Mouse (Mus musculus): ENCODE measurements around the gene Utf1. TPM values are rescaled to one million over a fixed set of nuclear protein-coding genes. Genes with fewer than 3 reads are reported as not detected.
A peak's percentile ranks its signal among the peaks of the same experiment; 100 is the strongest.

Gene Utf1
- polyA plus RNA-seq, 1 experiment: 244 TPM

DNA sequence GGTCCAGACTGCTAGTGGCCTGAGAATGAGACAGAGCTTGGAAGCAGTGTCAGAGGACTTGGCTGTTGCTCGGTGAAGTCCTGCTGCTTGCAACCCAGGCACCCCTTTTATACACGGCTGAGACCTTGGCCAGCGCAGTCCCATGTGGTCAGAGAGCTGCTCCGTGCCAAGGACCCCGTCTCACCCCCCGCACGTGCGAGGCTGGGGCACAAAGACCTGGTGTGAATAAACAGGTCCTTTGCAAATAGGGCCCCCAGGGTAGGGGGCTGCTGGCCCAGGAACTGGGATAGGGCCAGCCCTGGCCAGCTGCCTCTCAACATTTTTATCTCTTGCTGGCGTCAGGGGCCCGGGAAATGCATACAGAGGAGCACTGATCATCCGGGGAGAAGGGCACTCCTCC is 14.4 kb downstream of the Utf1 start:
- H3K9ac ChIP-seq (ENCODE audit: low read depth, poor library complexity, severe bottlenecking): no peak overlapping the region
- H3K36me3 ChIP-seq (ENCODE audit: control insufficient read depth, insufficient read depth, low read length, poor library complexity, severe bottlenecking): no peaks in the 10 kb centered on the region; the same call in 1 of the 2 replicates
- H3K27me3 ChIP-seq (ENCODE audit: control insufficient read depth, insufficient read depth, low read length, poor library complexity, severe bottlenecking): no peaks in the 10 kb centered on the region

DNA sequence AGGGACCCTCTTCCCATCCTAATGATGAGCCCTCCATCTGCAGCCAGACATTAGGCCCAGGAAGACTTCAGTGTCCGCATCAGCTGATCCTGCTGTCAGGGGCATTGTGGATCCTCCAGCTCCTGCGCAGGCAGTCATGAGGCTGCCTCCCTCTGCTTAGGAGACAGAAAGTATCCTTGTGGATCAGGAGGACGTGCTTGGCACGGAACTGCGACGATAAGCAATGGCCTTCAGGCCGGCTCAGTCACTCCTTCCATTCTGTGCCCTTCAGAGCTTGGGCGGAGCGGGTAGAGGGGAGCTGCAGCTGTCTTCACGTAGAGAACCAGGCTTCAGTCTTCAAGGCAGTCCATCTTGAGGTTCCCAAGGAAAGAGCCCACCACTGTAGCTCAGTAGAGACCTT is 17.6 kb downstream of the Utf1 start:
- H3K27me3 ChIP-seq (ENCODE audit: control insufficient read depth, insufficient read depth, low read length, poor library complexity, severe bottlenecking): no peaks in the 10 kb centered on the region
- no peaks in the 10 kb centered on the region for H3K9me3 ChIP-seq (replicated peaks; ENCODE audit: control insufficient read depth, insufficient read depth, low read length, poor library complexity, severe bottlenecking)
- no peaks in the 10 kb centered on the region for H3K4me1 ChIP-seq (ENCODE audit: control insufficient read depth, insufficient read depth, low read length)
- H3K36me3 ChIP-seq (ENCODE audit: control insufficient read depth, insufficient read depth, low read length, poor library complexity, severe bottlenecking): no peaks in the 10 kb centered on the region
- no peak overlapping the region for H3K27ac ChIP-seq (ENCODE audit: insufficient read depth, low read length)
- H3K9ac ChIP-seq (ENCODE audit: low read depth, poor library complexity, severe bottlenecking): no peak overlapping the region
- H3K4me3 ChIP-seq (ENCODE audit: low read depth, low read length): no peak overlapping the region
- TF ChIP-seq POLR2A (IDR thresholded peaks at IDR 0.05; ENCODE audit: insufficient read depth, low read length) (no peak), EP300 (IDR thresholded peaks at IDR 0.05; ENCODE audit: insufficient read depth, low read depth, low read length) (no peak), CTCF (IDR thresholded peaks at IDR 0.05; ENCODE audit: low read depth, low read length) (no peak)

More for the DNA sequence above, 14.4 kb downstream of the Utf1 start:
- Histone ChIP-seq H3K9me3 (replicated peaks; ENCODE audit: control insufficient read depth, insufficient read depth, low read length, poor library complexity, severe bottlenecking) (no peaks in the 10 kb centered on the region), H3K4me3 (ENCODE audit: low read depth, low read length) (no peak overlapping the region), H3K4me1 (ENCODE audit: control insufficient read depth, insufficient read depth, low read length) (no peaks in the 10 kb centered on the region), H3K27ac (ENCODE audit: insufficient read depth, low read length) (no peak overlapping the region)
- TF ChIP-seq POLR2A (IDR thresholded peaks at IDR 0.05; ENCODE audit: insufficient read depth, low read length): no peak
- no peak for TF ChIP-seq CTCF (IDR thresholded peaks at IDR 0.05; ENCODE audit: low read depth, low read length)
- TF ChIP-seq EP300 (IDR thresholded peaks at IDR 0.05; ENCODE audit: insufficient read depth, low read depth, low read length): no peak

DNA sequence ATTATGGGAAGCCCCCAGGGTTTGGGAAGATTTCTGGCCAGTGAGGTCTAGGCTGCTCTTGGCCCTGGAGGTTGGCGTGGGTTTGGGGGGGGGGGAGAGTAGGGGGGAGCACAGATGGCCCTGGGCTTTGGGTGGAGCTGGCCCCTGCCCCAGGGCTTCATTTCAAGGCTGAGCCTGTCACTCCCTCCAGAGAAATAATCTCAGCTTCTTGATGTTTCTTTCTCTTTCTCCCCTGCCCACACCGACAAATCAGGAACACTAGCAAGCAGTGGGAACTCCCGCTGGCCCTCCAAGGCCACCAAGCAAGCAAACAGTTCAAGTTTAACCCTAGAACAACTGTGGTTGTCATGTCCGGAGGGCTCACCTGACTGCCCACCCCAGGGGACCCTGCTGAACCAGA is 20.2 kb downstream of the Utf1 start:
- Histone ChIP-seq H3K4me1 (ENCODE audit: control insufficient read depth, insufficient read depth, low read length) (no peaks in the 10 kb centered on the region), H3K36me3 (ENCODE audit: control insufficient read depth, insufficient read depth, low read length, poor library complexity, severe bottlenecking) (no peaks in the 10 kb centered on the region), H3K4me3 (ENCODE audit: low read depth, low read length) (no peak overlapping the region), H3K9me3 (replicated peaks; ENCODE audit: control insufficient read depth, insufficient read depth, low read length, poor library complexity, severe bottlenecking) (no peaks in the 10 kb centered on the region), H3K27me3 (ENCODE audit: control insufficient read depth, insufficient read depth, low read length, poor library complexity, severe bottlenecking) (no peaks in the 10 kb centered on the region), H3K9ac (ENCODE audit: low read depth, poor library complexity, severe bottlenecking) (no peak overlapping the region), H3K27ac (ENCODE audit: insufficient read depth, low read length) (no peak overlapping the region)
- TF ChIP-seq POLR2A (IDR thresholded peaks at IDR 0.05; ENCODE audit: insufficient read depth, low read length): no peak
- TF ChIP-seq CTCF (IDR thresholded peaks at IDR 0.05; ENCODE audit: low read depth, low read length): no peak
- no peak for TF ChIP-seq EP300 (IDR thresholded peaks at IDR 0.05; ENCODE audit: insufficient read depth, low read depth, low read length)

DNA sequence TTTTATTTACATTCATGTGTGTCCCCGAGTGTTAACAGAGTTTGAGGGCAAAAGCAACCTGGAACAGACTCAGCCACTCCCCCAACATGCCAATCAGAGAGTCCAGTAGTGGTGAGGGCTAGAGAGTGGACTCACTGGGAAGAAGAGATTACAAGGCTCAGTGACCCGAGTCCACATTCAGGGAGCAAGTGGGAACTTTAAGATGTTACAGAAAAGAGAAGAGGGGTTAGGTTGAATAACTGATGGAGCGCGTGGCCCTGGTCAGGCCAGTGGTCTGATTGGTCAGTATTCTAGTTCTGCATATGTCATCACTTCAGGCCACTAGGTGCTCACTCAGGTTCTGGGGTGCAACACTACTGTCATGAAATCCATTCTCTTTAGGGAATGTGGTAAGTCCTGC is 23.6 kb downstream of the Utf1 start:
- no peaks in the 10 kb centered on the region for H3K9me3 ChIP-seq (replicated peaks; ENCODE audit: control insufficient read depth, insufficient read depth, low read length, poor library complexity, severe bottlenecking)
- no peak for TF ChIP-seq POLR2A (IDR thresholded peaks at IDR 0.05; ENCODE audit: insufficient read depth, low read length)
- no peak for TF ChIP-seq CTCF (IDR thresholded peaks at IDR 0.05; ENCODE audit: low read depth, low read length)
- TF ChIP-seq EP300 (IDR thresholded peaks at IDR 0.05; ENCODE audit: insufficient read depth, low read depth, low read length): no peak
- no peaks in the 10 kb centered on the region for H3K36me3 ChIP-seq (ENCODE audit: control insufficient read depth, insufficient read depth, low read length, poor library complexity, severe bottlenecking)
- no peak overlapping the region for H3K9ac ChIP-seq (ENCODE audit: low read depth, poor library complexity, severe bottlenecking)
- H3K4me3 ChIP-seq (ENCODE audit: low read depth, low read length): no peak overlapping the region
- no peaks in the 10 kb centered on the region for H3K27me3 ChIP-seq (ENCODE audit: control insufficient read depth, insufficient read depth, low read length, poor library complexity, severe bottlenecking)
- H3K27ac ChIP-seq (ENCODE audit: insufficient read depth, low read length): no peak overlapping the region
- peaks cover under 1% of the 10 kb centered on the region for H3K4me1 ChIP-seq (ENCODE audit: control insufficient read depth, insufficient read depth, low read length)

DNA sequence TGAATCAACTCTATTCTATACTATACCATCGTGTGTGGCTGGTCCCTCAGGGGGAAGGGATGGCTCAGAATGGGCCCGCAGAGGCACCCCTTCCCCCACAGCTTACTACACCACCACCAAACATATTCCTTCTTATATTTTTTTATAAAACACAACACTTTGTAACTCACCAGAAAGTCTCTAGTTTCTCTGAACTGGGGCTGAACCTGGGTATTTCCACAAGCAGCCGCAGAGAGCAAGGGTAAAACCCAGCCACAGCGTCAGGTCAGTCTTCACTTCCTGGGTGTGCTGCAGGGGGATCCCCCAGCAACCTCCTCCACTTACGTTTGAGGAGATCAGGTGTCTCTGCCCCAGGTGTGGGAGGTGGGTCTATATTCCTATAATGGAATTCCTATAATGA is 24.8 kb downstream of the Utf1 start:
- H3K27me3 ChIP-seq (ENCODE audit: control insufficient read depth, insufficient read depth, low read length, poor library complexity, severe bottlenecking): no peaks in the 10 kb centered on the region
- no peak overlapping the region for H3K4me3 ChIP-seq (ENCODE audit: low read depth, low read length)
- H3K36me3 ChIP-seq (ENCODE audit: control insufficient read depth, insufficient read depth, low read length, poor library complexity, severe bottlenecking): no peaks in the 10 kb centered on the region
- no peaks in the 10 kb centered on the region for H3K9me3 ChIP-seq (replicated peaks; ENCODE audit: control insufficient read depth, insufficient read depth, low read length, poor library complexity, severe bottlenecking)
- no peak overlapping the region for H3K27ac ChIP-seq (ENCODE audit: insufficient read depth, low read length)
- no peak overlapping the region for H3K9ac ChIP-seq (ENCODE audit: low read depth, poor library complexity, severe bottlenecking)
- peaks cover 2% of the 10 kb centered on the region for H3K4me1 ChIP-seq (ENCODE audit: control insufficient read depth, insufficient read depth, low read length)
- TF ChIP-seq EP300 (IDR thresholded peaks at IDR 0.05; ENCODE audit: insufficient read depth, low read depth, low read length) (no peak), POLR2A (IDR thresholded peaks at IDR 0.05; ENCODE audit: insufficient read depth, low read length) (no peak), CTCF (IDR thresholded peaks at IDR 0.05; ENCODE audit: low read depth, low read length) (no peak)

DNA sequence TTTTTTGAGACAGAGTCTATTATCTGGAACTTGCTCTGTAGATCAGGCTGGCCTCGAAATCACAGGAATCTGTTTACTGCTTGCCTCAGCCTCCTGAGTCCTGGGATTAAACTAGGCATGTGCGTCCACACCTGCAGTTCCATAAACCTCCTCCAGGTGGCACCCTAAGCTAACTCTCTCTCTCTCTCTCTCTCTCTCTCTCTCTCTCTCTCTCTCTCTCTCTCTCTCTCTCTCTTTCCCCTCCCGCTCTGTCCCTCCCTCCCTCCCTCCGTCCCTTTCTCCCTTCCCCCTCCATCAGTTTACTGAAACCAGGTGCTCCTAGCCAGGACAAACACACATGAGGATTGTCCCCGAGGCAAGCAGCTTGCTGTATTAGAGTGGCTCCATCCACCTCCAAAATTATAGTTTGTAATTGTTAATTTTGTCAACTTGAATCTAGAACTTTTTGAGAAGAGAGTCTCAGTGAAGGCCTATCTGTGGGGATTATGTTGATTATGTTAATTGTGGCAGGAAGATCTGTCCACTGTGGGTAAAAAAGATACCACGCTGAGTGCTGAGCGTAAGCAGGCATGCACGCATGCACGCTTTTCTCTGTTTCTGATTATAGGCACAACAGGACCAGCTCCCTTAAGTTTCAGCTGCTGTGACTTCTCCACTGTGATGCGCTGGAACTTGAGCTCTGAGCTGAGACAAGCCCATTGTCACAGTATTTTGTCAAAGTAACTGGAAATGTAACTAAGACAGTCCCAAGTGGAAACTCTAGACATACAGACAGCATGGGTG is 25.9 kb downstream of the Utf1 start:
- Histone ChIP-seq H3K27ac (ENCODE audit: insufficient read depth, low read length) (no peak overlapping the region), H3K4me3 (ENCODE audit: low read depth, low read length) (no peak overlapping the region), H3K9me3 (replicated peaks; ENCODE audit: control insufficient read depth, insufficient read depth, low read length, poor library complexity, severe bottlenecking) (no peaks in the 10 kb centered on the region), H3K27me3 (ENCODE audit: control insufficient read depth, insufficient read depth, low read length, poor library complexity, severe bottlenecking) (no peaks in the 10 kb centered on the region), H3K36me3 (ENCODE audit: control insufficient read depth, insufficient read depth, low read length, poor library complexity, severe bottlenecking) (no peaks in the 10 kb centered on the region), H3K9ac (ENCODE audit: low read depth, poor library complexity, severe bottlenecking) (no peak overlapping the region), H3K4me1 (ENCODE audit: control insufficient read depth, insufficient read depth, low read length) (peaks cover 8% of the 10 kb centered on the region)
- TF ChIP-seq EP300 (IDR thresholded peaks at IDR 0.05; ENCODE audit: insufficient read depth, low read depth, low read length) (no peak), POLR2A (IDR thresholded peaks at IDR 0.05; ENCODE audit: insufficient read depth, low read length) (no peak), CTCF (IDR thresholded peaks at IDR 0.05; ENCODE audit: low read depth, low read length) (peak; percentile 69)
